Mouse (Mus musculus): Measurements from ENCODE around the gene Cd36. TPM values are rescaled to one million over a fixed set of nuclear protein-coding genes. Genes with fewer than 3 reads are reported as not detected.

Cd36 gene
- polyA plus RNA-seq, 1 experiment from 2014 or later = 4.4 TPM

GRCm38 (mm10) chr5:17747143-17747542, 141.5 kb downstream of the Cd36 start:
- Histone ChIP-seq H3K4me3 (no peak overlapping the region), H3K27ac (no peak overlapping the region), H3K4me2 (replicated peaks) (no peak overlapping the region), H3K4me1 (no peaks in the 10 kb centered on the region), H3K27me3 (no peaks in the 10 kb centered on the region), H3K9me3 (replicated peaks) (no peaks in the 10 kb centered on the region), H3K9ac (no peak overlapping the region), H3K36me3 (no peaks in the 10 kb centered on the region)
- ATAC-seq (ENCODE audit: low FRiP score) = no peak
- WGBS = 29% methylated on average over 5 of the region's 5 CpGs

GRCm38 (mm10) chr5:17746520-17746919, 142.1 kb downstream of the Cd36 start:
- no peaks in the 10 kb centered on the region for H3K4me1 ChIP-seq
- H3K9ac ChIP-seq = no peak overlapping the region
- H3K27me3 ChIP-seq = no peaks in the 10 kb centered on the region
- H3K9me3 ChIP-seq (replicated peaks) = no peaks in the 10 kb centered on the region
- no peak overlapping the region for H3K27ac ChIP-seq
- no peak overlapping the region for H3K4me3 ChIP-seq
- no peak for ATAC-seq (ENCODE audit: low FRiP score)
- no peaks in the 10 kb centered on the region for H3K36me3 ChIP-seq
- no peak overlapping the region for H3K4me2 ChIP-seq (replicated peaks)

GRCm38 (mm10) chr5:17739805-17740204, 148.8 kb downstream of the Cd36 start:
- no peaks in the 10 kb centered on the region for H3K27me3 ChIP-seq
- H3K4me3 ChIP-seq = no peak overlapping the region
- no peak for ATAC-seq (ENCODE audit: low FRiP score)
- no peaks in the 10 kb centered on the region for H3K4me1 ChIP-seq
- no peak overlapping the region for H3K9ac ChIP-seq
- no peaks in the 10 kb centered on the region for H3K36me3 ChIP-seq
- H3K9me3 ChIP-seq (replicated peaks) = no peaks in the 10 kb centered on the region
- 49% methylated on average over 3 of the region's 3 CpGs for WGBS
- H3K4me2 ChIP-seq (replicated peaks) = no peak overlapping the region
- no peak overlapping the region for H3K27ac ChIP-seq

Other genes with a start within 250 kb of the Cd36 start
- 0.78 and 1.4 TPM in 2 replicates for gene Gnat3, start 73.7 kb upstream of the Cd36 start, polyA plus RNA-seq (2016; fragmentation: Nextera tagmentation; extraction: Ambion mirVana)